Mouse (Mus musculus) erythroid progenitor cell, adult 5-6 weeks (primary cell): ENCODE measurements around the gene 1110004F10Rik. TPM values are rescaled to one million over a fixed set of nuclear protein-coding genes. Genes with fewer than 3 reads are reported as not detected.

Experiments
- ATAC-seq: replicated peaks from 2 replicates; pipeline ENCODE4 v1.8.0; 2016; ENCODE audit warnings: moderate number of reproducible peaks, mild to moderate bottlenecking, moderate TSS enrichment, inconsistent platforms; ENCODE audit not compliant: poor library complexity, low FRiP score, severe bottlenecking
- total RNA-seq, 2 experiments: library from RNA; stranded (forward) in 1 of 2; stranded (reverse) in 1 of 2; fragments of 150-400 nt in 1 of 2; fragments of 186-747, 209-891 nt in 1 of 2; gene quantifications; 2 replicates each; pipeline versions ENCODE4 v1.2.3 to v1.2.4; 2015 to 2017; ENCODE audit warnings: low replicate concordance in 2 of 2

Gene 1110004F10Rik
- total RNA-seq, 2 experiments from 2014 or later: 46.9 to 50.7 TPM

DNA sequence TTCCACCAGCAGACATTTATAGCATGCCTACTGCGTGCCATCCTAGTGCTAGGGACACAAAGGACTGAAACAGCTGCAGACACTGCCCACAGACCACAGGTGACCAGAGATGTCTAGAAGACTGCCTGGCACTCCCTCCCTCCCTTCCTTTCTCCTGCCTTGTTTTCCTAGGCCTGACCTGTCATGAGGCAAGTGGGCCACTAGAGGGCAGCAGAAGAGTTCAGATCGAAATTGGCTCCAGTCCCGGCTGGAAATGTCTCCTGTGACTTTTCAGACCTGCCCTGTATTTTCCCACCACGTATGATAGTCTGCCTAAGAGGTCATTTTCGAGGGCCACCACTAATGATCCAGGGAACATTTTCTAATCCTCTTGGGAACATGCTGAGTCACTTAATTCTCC, 92.9 kb downstream of the 1110004F10Rik start:
- ATAC-seq: peak; percentile 62; the same call in 1 of the 2 replicates

DNA sequence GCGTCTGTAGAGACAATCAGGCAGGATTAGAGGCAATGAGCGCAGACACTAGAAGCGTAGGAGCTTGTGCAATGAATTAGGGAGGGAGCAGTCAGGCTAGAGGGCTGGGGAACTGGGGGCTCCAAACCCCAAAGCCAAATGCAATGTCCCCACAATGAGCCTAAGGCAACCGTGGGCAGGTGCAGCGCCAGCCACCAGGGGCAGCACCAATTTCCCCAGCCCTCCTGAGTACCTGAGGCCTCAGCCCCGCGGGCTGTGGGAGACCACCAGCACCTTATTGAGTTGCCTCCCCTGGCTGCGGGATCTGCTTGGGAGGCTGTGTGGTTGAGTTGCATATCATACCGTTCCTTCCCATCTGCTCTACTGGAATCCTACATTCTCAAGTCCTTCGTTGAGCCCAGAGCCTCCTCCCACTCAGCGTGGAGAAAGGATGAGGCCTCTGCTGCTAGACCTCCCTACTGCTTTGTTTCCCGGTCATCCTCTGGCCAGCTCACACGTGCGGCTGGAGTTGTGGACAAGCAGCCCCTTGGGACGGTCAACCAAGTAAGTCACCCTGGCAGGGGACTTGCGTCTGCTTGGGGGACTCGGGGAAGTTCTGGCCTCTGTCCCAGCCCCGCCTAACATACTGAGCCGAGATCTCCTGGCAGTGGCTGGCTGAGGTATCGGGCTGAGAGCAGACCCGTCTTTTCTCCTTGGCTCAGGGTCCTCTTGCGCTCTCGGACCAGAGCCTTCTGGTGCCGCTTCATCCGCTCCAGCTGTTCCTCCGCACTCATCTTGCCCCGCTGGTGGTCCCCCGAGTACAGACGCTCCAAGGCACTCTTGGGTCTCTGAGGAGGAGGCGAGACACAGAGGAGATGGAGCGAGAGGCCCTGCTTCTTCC, 95.5 kb downstream of the 1110004F10Rik start:
- no peak for ATAC-seq

- no peak for ATAC-seq
Observed at GRCm38 (mm10) chr7:116137149-116137548, 98.0 kb downstream of the 1110004F10Rik start.

- ATAC-seq: no peak
Observed at GRCm38 (mm10) chr7:116137671-116138070, 98.5 kb downstream of the 1110004F10Rik start.

DNA sequence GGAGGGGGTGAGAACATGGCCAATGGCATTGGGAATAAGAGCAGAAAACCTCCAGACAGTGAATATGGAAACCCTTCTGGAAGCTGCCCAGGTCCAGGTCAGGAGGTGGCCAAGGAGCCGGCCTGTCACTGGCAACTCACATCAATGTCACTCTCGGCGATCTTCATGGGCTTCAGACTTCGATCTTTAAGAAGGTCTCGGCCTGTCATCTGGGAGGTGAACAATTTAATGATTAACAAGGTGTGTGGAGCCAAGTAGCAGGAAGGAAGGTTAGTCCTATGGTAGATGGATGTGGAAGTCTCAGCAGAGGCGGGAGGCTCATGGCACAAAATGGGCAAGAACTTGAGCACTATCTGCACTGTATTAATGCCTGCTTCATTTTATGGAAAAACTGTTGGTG, 105.8 kb downstream of the 1110004F10Rik start:
- no peak for ATAC-seq

- no peak for ATAC-seq
Observed at GRCm38 (mm10) chr7:116147114-116147513, 107.9 kb downstream of the 1110004F10Rik start.

GRCm38 (mm10) chr7:116149568-116149967, 110.4 kb downstream of the 1110004F10Rik start:
- no peak for ATAC-seq

- no peak for ATAC-seq
Observed at GRCm38 (mm10) chr7:116153781-116154368, 114.7 kb downstream of the 1110004F10Rik start.

Other genes with a start within 250 kb of the 1110004F10Rik start
- 1,078 and 1,095 TPM in 2 replicates for gene Sox6, start 601 bp upstream of the 1110004F10Rik start, total RNA-seq (2015; ENCODE audit: low replicate concordance)
- gene Sox6, start 601 bp upstream of the 1110004F10Rik start, total RNA-seq (2017; ENCODE audit: low replicate concordance): 892 and 1,010 TPM in 2 replicates
- gene Gm4353, start 45.2 kb downstream of the 1110004F10Rik start, total RNA-seq (2015; ENCODE audit: low replicate concordance): not detected in 2 replicates
- gene Gm4353, start 45.2 kb downstream of the 1110004F10Rik start, total RNA-seq (2017; ENCODE audit: low replicate concordance): 0.77 and 1.2 TPM in 2 replicates